Mouse (Mus musculus): ENCODE data around the gene Dao.

The Dao gene

GRCm38 (mm10) chr5:114024885-114025284 is 21.4 kb downstream of the Dao start:
- DNase-seq (ENCODE audit: extremely low spot score, low read depth, low spot score) = no peak

- no peak for DNase-seq (ENCODE audit: extremely low spot score, low read depth, low spot score)
Measured at GRCm38 (mm10) chr5:114027217-114027944, 23.9 kb downstream of the Dao start.

- no peak for DNase-seq (ENCODE audit: extremely low spot score, low read depth, low spot score)
Measured at GRCm38 (mm10) chr5:114028111-114028510, 24.6 kb downstream of the Dao start.

- no peak for DNase-seq (ENCODE audit: extremely low spot score, low read depth, low spot score)
Measured at GRCm38 (mm10) chr5:114030652-114031051, 27.1 kb downstream of the Dao start.

- DNase-seq (ENCODE audit: extremely low spot score, low read depth, low spot score) = no peak
Measured at GRCm38 (mm10) chr5:114032161-114032763, 28.8 kb downstream of the Dao start.

GRCm38 (mm10) chr5:114034393-114034792 is 30.9 kb downstream of the Dao start:
- DNase-seq (ENCODE audit: extremely low spot score, low read depth, low spot score) = no peak

- no peak for DNase-seq (ENCODE audit: extremely low spot score, low read depth, low spot score)
Measured at GRCm38 (mm10) chr5:114035111-114035510, 31.6 kb downstream of the Dao start.

GRCm38 (mm10) chr5:114040508-114040907 is 37.0 kb downstream of the Dao start:
- DNase-seq (ENCODE audit: extremely low spot score, low read depth, low spot score) = no peak

GRCm38 (mm10) chr5:114040911-114041310 is 37.4 kb downstream of the Dao start:
- DNase-seq (ENCODE audit: extremely low spot score, low read depth, low spot score) = no peak

GRCm38 (mm10) chr5:114041327-114041930 is 37.9 kb downstream of the Dao start:
- no peak for DNase-seq (ENCODE audit: extremely low spot score, low read depth, low spot score)

GRCm38 (mm10) chr5:114043800-114044199 is 40.3 kb downstream of the Dao start:
- DNase-seq (ENCODE audit: extremely low spot score, low read depth, low spot score) = no peak

- DNase-seq (ENCODE audit: extremely low spot score, low read depth, low spot score) = no peak
Measured at GRCm38 (mm10) chr5:114045134-114045533, 41.6 kb downstream of the Dao start.

GRCm38 (mm10) chr5:114046151-114046550 is 42.6 kb downstream of the Dao start:
- no peak for DNase-seq (ENCODE audit: extremely low spot score, low read depth, low spot score)

GRCm38 (mm10) chr5:114046604-114047003 is 43.1 kb downstream of the Dao start:
- no peak for DNase-seq (ENCODE audit: extremely low spot score, low read depth, low spot score)

GRCm38 (mm10) chr5:114047182-114047581 is 43.7 kb downstream of the Dao start:
- no peak for DNase-seq (ENCODE audit: extremely low spot score, low read depth, low spot score)

- DNase-seq (ENCODE audit: extremely low spot score, low read depth, low spot score) = no peak
Measured at GRCm38 (mm10) chr5:114048731-114049308, 45.3 kb downstream of the Dao start.

- peak; percentile 24 for DNase-seq (ENCODE audit: extremely low spot score, low read depth, low spot score)
Measured at GRCm38 (mm10) chr5:114052246-114052761, 48.8 kb downstream of the Dao start.

GRCm38 (mm10) chr5:114057129-114057731 is 53.7 kb downstream of the Dao start:
- no peak for DNase-seq (ENCODE audit: extremely low spot score, low read depth, low spot score)

GRCm38 (mm10) chr5:114061675-114062074 is 58.2 kb downstream of the Dao start:
- DNase-seq (ENCODE audit: extremely low spot score, low read depth, low spot score) = no peak

GRCm38 (mm10) chr5:114063958-114064357 is 60.5 kb downstream of the Dao start:
- DNase-seq (ENCODE audit: extremely low spot score, low read depth, low spot score) = no peak

- DNase-seq (ENCODE audit: extremely low spot score, low read depth, low spot score) = no peak
Measured at GRCm38 (mm10) chr5:114065161-114065560, 61.7 kb downstream of the Dao start, which contains the start of gene Usp30. TSS of gene Usp30 (plus strand) at chr5:114065461.
